Mouse (Mus musculus): ENCODE measurements around the gene 9630041A04Rik.

Gene 9630041A04Rik

DNA sequence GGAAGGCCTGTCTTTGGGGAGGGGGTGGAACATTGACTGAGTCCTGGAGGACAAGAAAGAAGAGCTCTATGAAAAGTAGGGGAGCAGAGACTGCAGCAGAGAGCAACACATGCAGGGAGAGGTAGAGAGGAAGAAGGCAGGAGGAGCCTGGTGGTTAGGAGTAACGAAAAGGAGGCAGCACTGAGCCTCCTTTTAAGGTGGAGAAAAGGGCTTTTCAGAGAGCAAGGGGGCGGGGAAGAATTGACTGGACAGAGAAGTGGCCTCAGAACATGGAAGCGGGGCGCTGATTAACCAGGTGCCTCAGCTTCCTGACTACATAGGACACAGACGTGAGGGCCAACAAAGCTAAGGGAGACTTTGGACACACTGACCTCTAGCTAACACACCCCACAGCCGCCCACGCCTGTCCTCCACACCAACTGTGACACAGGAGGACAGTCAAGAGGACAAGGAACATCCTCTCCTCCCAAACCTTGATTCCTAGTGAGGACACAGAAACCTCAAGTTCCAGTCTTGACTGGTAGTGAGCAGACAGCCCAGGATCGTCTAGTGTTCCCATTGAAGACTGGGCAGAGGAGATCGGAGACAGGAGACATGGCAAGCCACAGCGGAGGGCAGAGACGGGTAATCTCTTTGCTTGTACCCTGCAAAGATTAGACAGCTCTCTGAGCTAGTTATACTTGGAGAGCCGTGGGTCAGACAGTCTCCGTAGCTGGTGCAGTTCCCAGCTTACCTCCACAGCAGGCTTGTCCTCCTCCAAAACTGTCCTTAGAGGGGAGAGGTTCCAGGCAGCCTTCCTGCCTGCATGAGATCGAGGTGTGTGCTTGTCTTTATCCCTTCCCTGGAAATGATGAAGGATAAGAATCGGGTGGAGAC lies at the start of gene 9630041A04Rik:
Gene 9630041A04Rik (plus strand): TSS at position 246 of the 876 bp plus-strand sequence.
- DNase-seq (ENCODE audit: low read depth): no peak

DNA sequence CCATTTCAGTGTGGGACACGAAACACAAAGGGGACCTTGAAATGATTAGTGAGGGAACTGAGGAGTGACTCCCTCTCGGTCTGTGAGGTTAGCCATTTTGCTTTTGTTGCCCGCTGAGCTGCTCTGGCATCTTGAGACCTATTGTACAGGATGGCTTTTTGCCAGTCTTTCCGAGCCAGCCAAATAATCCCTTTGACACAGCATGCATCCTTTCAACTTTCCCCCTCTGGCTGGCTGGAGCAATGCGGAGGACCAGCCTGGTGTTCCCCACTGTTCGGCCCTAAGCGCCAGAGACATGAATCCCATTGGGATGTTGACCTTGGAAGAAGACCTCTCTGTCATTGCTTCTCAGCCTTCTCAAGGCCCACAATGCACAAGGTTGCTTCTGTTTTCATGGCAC lies 37.7 kb upstream of the 9630041A04Rik start:
- DNase-seq (ENCODE audit: low read depth): no peak

DNA sequence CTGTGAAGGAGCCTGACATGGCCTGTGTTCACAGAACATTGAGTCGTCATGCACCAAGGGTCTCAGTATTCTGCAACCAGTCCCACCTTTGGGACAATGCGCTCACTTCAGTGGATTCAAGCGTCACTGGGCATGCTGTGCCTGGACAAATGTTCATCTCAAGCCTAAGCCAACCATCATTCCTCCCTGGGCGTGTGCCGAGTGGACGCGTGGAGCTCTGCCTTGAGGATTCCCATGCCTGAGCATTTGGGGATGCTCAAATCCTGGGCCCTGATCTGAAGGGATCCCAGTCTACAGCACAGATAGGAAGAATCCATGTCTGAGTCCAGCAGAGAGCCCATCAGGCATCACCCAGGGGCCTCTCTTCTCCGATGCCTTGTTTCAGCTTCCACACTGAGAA lies 36.0 kb upstream of the 9630041A04Rik start:
- DNase-seq (ENCODE audit: low read depth): no peak

DNA sequence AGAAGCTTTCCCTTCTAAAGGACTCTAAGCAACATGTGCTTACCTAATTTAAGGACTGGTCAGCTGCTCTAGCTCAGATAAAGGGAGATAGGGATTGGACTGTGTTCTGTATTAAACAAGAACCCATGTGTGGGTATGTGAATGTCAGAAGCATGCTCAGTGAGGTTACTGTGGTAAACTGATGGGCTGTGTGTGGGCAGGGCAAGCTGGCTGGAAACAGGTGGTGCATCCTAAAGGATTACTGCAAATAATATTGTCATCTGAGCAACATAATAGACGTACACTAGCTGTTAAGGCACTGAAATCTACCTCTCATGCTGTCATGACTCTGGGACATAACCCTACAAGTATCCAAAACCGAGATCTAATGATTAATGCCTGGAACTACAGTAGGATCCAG lies 28.0 kb upstream of the 9630041A04Rik start:
- no peak for DNase-seq (ENCODE audit: low read depth)

DNA sequence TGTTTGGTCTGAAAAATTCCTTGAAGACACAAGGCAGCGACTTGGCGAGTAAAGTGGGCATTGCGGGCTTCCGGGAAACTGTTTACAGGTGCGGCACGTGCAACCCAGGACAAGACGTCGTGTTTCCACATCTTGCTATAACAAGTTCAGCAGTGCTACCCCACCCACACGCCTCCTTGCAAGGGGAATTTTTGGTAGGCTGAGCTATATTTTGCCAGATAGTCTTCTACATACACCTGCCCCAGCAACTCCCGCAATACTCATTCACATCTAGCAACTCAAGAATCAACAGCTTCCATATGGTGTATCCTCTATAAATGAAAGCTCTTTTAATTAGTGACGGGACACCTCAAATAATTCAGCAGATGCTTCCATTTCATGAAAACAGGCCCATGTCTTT lies 20.5 kb upstream of the 9630041A04Rik start:
- no peak for DNase-seq (ENCODE audit: low read depth)

DNA sequence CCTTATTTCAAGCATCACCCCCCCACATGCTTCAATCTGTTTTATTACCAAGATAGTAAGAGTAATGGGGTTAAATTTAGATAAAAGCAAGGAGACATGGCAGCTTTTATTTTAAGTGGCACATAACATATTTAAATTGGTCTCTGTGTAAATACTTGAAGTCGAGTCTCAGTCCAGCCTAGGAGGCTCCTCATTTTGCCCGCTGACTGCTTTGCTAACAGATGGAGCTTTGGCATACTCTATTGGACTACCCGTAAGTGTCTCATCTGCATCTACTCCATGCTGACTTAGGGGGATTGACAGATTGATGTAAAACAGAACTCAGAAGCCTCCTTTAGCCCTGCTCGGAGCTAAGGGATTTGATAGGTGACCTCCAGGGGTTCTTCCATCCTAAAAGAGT lies 17.7 kb upstream of the 9630041A04Rik start:
- DNase-seq (ENCODE audit: low read depth): no peak

DNA sequence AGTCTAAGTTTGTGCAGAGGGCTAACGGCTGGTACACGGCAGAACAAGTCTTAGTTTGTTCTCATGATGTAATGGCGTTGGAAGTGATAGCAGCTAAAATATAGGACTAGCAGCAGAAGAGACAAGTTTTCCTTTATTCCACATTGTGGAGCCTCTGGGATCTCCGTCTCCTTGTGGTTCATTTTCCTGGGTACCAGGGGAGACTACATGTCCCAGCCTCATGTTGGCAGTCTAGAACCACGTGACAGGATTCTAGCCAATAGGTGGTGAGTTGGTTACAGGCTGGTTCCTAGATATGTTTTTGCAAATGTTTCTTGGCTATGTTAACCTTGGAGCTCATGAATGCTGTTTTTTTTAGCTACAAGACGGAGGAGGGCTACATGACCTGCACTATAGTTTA lies 15.9 kb upstream of the 9630041A04Rik start:
- DNase-seq (ENCODE audit: low read depth): no peak

DNA sequence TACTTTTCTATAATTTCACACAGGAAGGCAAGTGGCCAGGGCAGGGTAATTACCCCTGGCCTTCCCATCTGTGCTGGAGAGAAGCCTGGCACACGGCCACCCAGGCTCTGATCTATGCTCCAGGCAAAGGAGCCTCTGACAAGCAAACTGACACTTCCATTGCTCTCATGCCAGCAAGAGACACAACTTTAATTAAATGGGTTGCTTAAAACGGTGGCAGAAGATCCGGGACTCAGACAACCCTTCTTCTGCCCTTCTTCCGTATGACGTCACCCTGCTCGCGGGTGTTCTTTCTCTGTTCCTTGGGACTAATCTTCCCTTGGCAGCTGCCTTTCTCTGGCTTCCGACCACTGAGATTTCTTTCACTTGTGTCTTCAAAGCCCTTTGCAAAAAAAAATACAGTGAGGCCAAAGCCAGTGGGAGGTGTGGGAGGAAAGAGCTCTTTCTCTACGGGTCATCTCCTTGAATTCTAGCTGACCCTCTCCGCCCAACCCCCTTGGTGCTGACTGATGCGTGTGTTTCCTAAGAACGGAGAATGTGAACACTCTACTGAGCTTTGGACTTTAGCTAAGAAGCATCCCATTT lies 932 bp downstream of the 9630041A04Rik start:
- DNase-seq (ENCODE audit: low read depth): no peak

DNA sequence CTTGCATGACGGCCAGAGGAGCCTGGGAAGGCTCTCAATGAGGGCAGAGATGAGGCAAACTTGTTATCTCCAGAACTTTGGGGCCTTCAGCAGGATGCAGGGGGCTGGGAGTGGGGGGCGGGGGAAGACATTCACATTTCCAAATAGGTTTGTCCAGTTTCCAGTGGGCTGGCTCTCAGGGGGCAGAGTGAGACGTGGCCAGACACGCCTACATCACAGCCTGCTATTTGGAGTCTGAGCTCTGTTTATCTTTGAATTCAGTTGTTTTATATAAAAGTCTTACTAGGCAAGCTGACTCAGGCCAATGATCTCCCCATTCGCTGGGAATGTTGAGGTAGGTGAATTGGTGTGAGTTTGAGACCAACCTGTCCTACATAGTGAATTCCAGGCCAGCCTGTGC lies 1.5 kb downstream of the 9630041A04Rik start:
- DNase-seq (ENCODE audit: low read depth): no peak

DNA sequence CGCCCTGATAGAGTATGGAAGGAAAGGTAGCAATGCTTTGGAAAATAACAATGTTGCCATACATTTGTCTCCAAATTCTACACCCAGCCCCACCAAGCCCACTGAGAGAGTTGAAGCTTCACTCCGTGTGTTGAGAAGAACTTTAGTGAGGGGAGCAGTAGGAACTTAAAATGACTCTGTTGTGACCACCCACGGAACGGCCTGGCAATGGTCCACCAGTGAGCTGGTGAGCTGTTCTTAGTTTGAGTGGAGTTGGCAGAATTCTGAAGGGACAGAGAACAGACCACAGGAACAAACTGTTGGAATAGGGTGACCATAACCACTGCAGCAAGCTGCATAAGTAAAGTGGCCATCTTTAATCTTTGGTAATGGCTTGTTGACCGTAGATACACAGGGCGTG lies 7.0 kb downstream of the 9630041A04Rik start:
- DNase-seq (ENCODE audit: low read depth): no peak

DNA sequence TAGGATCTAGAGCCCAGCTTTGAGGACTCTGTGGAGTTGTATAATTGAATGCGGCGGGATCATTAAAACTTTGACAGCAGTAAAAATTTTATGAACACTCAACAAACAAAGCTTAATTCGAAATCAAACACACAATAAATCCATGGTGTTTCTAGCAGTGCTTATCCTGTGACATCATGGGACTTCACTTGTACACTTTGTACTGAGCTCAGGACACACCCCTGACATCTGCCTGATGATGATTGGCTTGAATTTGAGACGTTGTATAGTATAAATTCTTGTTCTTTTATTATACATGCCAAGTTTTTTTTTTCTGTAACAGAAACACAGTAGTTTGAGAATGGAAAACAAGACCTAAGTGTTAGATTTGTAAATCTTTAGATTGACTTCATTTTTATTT lies 8.4 kb downstream of the 9630041A04Rik start:
- DNase-seq (ENCODE audit: low read depth): no peak

DNA sequence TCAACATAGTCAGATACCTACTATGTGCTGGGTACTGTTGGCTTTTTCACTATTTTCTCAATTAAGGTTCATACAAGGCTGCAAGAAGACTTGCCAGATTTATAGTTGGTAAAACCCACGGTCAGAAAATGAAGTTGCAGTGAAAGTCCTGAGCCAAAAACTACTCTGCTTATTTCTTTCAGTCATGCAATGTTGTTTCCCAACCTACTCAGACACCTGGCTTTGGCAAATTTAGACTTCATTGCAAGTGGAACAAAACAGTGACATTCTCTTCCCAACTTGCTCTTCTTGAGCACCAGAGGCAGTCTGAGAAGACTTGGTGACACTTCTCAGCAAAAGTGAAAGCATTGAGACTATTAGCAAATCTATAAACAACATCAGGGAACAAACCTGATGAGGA lies 13.7 kb downstream of the 9630041A04Rik start:
- DNase-seq (ENCODE audit: low read depth): no peak

DNA sequence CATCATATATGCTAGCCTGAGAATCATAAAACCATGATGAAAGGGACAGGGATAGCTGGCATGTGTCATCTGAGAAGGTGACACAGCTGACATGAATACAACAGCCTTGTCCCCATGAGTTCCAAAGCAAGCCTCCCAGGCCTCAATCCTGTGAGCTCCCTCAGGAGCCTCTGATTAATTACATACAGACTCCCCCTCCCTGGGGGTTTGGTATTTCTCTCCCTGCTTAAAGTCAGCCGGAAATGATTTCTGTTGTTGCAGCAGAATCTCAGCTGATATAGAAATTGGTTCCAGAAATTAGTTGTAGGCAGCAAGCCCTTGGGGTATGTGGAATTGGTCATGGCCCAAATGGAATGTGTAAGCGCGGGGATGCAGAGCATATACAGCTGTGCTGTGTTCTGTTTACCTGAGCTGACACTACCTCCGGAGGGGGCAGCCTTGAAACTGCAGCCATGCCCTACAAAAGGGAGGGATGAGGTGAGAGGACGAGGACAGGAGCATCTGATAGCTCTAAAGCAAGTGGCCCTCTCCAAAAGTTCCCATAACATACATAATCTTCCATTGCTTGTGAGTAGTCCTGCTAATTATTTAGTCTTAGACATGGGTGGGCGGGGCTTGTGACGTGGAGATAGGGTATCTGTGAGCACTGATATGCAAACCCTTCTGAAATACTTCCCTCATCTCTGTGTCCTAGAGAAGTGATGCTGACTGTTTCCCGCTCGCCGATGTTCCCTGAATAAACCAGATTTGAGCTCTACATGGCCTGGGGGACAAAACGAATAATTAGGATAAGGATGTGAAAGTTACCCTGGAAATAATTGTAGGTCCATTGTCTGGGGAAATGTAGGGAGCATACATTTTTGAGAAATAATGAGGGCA lies 15.7 kb downstream of the 9630041A04Rik start:
- no peak for DNase-seq (ENCODE audit: low read depth)

DNA sequence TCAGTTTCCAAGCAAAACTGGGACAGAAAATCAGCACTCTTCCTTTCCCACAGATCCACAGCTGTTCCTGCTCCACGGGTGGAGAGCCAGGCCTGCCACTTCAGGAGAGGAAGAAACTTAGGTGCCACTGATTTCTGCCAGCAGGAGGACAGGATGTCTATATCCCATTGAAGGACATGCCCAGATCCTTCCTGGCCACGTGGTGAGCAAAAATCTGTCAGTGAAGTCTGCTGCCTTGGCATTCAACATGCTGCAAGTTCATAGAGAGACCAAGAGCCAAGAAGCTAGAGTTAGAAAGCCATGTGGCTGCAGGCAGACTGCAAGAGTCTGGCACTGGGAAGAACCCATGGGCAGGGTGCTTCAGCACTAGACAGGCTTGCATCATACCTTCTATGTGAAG lies 21.7 kb downstream of the 9630041A04Rik start:
- no peak for DNase-seq (ENCODE audit: low read depth)

DNA sequence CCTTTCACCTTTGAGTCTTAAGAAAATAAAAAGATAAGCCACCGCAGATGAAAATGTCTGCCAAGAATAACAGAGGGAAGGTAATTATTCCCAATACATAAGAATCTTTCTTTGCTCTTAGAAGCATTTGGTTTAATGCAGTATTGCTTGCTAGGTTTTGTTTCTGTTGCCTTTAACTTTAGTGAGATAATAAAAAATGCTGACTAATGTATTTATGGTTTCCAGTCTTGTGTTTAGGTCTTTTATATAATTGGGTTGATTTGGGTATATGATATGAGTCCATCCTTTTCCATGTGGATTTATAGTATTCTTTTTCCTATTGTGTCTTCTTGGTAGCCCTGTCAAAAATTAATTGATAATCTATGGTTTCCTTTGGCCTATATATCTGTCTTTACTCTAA lies 36.2 kb downstream of the 9630041A04Rik start:
- DNase-seq (ENCODE audit: low read depth): no peak

DNA sequence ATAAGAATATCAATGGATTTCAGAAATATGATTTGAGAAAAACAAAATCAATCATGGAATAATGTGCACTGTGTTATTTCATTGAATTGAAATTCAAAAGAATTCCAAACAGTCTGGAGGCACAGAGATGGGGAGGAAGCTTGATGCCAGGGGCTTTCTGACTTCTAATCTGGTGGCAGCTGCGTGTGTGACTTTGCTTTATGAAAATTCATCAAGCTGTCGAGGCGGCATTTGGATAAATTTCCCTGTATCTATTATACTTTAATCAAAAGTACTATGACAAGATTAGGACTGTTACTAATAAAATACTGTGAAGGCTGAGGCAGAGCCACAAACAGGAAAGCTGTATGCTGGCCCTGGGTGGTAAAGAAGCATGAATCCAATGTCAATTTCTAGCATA lies 41.8 kb downstream of the 9630041A04Rik start:
- no peak for DNase-seq (ENCODE audit: low read depth)

DNA sequence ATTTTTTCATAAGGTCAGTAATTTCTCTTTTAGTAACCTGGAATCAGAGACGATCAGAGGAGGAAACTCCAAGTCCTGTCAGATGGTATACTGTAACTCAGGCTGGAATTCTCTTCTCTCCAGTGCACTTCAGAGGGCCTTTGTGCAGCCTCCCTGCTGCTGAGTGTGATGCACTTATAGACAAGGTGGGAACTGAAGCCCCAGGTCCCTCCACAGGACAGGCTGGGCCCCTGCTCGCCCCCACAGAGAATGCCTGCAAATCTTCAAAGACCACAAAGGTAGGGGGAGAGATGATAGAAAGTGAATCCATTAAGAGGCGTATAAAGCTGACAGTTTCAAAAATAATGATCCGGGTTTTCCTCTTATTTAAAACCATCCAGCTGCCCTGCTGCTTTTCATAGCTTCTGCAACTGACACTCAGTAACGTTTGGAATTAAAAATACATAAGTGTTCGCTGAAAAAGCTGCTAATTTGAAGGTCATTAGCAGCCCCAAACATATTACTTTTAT lies 46.2 kb downstream of the 9630041A04Rik start:
- no peak for DNase-seq (ENCODE audit: low read depth)

DNA sequence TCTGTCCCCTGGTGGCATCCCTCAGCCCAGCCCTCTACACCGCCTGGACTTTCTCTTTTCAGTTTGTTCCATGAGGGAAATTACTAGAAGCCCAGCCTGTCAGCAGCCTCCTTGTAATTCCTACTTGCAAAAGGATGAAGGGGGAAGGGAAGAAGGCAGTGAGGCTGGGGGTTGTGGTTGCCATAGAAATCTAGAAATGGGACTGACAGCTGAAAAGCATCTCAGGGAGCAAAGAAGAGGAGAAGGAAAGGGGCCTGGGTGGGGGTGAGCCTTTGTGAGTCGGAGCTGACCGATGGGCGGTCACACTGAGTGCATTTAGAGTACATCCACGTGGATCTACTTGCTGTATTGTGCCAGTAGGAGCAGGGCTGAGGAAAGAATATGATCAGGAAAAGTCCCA lies 47.2 kb downstream of the 9630041A04Rik start:
- DNase-seq (ENCODE audit: low read depth): no peak

DNA sequence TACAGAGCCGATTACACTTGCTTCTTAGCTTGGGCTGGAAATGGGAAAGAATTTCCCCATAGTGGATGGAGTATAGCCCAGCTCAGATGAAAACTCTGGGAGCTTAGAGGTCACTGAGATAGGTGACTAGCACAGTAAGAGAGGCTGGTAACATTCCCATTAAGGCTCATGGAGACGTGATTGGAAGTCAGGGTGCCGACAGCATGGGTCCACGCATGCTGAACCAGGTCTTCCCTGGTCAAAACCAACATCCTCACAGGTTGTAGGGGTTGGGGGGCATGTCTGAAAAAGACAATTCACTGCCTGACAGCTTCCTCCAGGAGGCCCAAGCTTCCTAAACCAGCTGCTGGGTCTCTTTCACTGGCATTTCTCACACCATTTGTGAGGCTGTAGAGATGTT lies 47.9 kb downstream of the 9630041A04Rik start:
- DNase-seq (ENCODE audit: low read depth): no peak

DNA sequence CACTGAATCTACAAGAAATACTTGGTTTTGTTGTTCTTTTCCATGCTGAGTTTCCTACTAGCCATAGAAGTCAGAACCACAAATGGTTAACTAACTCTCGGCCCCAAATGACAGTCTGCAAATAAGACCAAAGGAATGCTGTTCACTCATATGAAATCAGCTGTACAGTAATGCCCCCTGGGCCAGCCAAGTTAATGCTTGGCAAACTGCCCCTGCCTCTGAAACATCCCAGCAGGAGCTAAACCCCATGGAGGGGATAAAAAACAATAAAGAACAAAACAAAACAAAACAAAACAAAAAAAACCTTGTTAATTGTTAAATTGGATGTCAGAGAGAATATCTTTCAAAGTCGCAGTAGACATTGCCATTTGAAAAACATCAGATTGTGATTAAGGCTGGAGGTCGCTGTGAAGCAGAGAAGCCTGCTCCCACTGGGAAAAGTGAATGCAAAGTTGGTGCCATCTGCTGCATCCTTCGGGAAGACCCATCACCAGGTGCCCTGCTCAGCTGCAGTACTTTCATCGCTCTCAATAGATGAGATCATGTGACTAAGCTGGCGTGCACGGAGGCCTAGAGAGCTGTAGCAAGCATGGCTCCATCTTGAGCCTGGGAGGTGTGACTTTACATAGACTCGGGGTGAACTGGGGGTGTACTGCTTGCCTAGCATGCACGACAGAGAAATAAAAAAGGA lies 49.7 kb downstream of the 9630041A04Rik start:
- DNase-seq (ENCODE audit: low read depth): no peak

DNA sequence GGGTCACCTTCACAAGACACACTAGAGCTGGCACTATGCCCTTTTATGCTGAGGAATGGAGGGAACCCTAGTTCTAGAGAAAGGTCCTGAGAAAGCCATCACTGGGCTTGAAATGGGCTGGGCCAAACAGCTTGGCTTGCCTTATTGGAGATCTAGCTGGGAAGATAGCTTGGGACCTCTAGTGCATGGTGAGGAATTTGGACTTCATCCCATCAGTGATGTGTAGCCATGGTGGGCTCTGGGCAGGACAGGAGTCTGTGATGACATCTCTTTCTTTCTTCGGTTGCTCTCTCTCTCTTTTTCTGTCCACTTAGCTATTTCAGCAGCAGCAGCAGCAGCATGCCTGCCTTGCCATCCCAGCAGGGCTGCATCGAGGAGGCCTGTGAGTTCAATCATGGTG lies 53.4 kb downstream of the 9630041A04Rik start:
- no peak for DNase-seq (ENCODE audit: low read depth)

DNA sequence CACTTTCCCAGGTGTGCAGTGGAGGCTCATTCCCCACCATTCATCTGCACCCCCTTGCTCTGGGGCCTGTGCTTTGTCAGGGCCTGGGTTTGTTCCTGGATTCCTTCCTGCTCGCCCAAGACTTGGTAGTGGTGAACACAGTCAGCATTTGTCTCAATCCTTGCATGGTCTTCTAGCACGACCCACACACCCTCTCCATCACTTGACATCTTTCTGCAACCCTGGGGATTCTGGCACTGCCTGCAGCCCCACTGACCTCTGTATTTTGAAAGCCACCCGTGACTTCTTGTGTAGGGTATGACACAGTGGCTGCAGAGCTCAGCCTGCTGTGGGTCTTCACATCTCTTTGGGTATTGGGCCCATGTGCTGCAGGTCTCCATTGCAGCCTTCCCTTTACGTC lies 57.1 kb downstream of the 9630041A04Rik start:
- DNase-seq (ENCODE audit: low read depth): no peak
